In the genomic region with DNA sequence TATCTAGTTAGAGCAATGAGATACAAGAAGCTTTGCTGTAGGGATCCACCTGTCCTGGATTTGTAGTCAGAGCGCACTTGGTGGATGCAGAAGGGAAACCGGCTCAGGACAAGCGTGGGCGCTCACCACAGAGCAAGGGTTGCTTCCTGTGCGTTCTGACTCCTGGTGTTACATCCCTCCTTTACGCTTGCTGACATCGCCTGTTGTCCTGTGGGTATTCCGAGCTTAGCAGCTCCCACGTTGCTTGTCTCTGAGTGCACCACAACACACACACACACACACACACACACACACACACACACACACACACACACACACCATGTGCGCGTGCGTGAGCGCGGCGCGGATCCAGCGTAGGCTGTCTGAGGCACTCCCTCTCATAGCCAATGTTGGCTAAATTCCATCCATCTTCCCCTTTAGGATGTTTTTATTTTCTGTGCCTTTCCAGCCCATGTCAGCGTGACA, we compare ENCODE assay signal across 8 mouse cellular contexts.
DNase-seq lines count a peak whose midpoint lies in the region; ATAC-seq lines count a peak whose summit lies in the region.

No protein-coding gene starts in this region.

- no peaks in the 10 kb centered on the region for H3K4me1 ChIP-seq in kidney, embryonic 14.5 days (ENCODE audit: control insufficient read depth, insufficient read depth, low read length)
- peaks cover 8% of the 10 kb centered on the region for H3K4me1 ChIP-seq in forebrain, embryonic 15.5 days
- H3K4me1 ChIP-seq in liver, embryonic 15.5 days (replicated peaks), result peaks cover 11% of the 10 kb centered on the region; the same call in 1 of the 2 replicates
- H3K4me1 ChIP-seq in neural tube, embryonic 15.5 days, result peaks cover 13% of the 10 kb centered on the region

- no peaks in the 10 kb centered on the region for H3K27me3 ChIP-seq in kidney, embryonic 14.5 days (ENCODE audit: control insufficient read depth, insufficient read depth, low read length)
- no peaks in the 10 kb centered on the region for H3K27me3 ChIP-seq in forebrain, embryonic 15.5 days
- H3K27me3 ChIP-seq in liver, embryonic 15.5 days, result peaks cover 19% of the 10 kb centered on the region; the same call in 1 of the 2 replicates
- H3K27me3 ChIP-seq in neural tube, embryonic 15.5 days (replicated peaks), result no peaks in the 10 kb centered on the region

- WGBS in kidney, embryonic 14.5 days, result 2% methylated on average over 18 of the region's 18 CpGs
- WGBS in forebrain, embryonic 15.5 days, result 2% methylated on average over 18 of the region's 18 CpGs
- WGBS in liver, embryonic 15.5 days (ENCODE audit: insufficient replicate concordance), result 4% methylated on average over 18 of the region's 18 CpGs
- 2% methylated on average over 18 of the region's 18 CpGs for WGBS in neural tube, embryonic 15.5 days

- peaks cover 4% of the 10 kb centered on the region; the same call in 1 of the 2 replicates for H3K9me3 ChIP-seq in kidney, embryonic 14.5 days (ENCODE audit: control insufficient read depth, low read length)
- H3K9me3 ChIP-seq in forebrain, embryonic 15.5 days, result 0 out of 2 replicates have a peak, but pooled peaks cover 3% of the 10 kb centered on the region
- H3K9me3 ChIP-seq in liver, embryonic 15.5 days (replicated peaks), result no peaks in the 10 kb centered on the region
- H3K9me3 ChIP-seq in neural tube, embryonic 15.5 days (replicated peaks), result 0 out of 2 replicates have a peak, but pooled peaks cover 4% of the 10 kb centered on the region

- H3K27ac ChIP-seq in kidney, embryonic 14.5 days (ENCODE audit: low read depth, low read length), result no peak overlapping the region
- peak overlapping the region; percentile 96 for H3K27ac ChIP-seq in forebrain, embryonic 15.5 days (replicated peaks)
- no peak overlapping the region for H3K27ac ChIP-seq in liver, embryonic 15.5 days (replicated peaks)
- peak overlapping the region; percentile 94 for H3K27ac ChIP-seq in neural tube, embryonic 15.5 days (replicated peaks)

- no peak for ATAC-seq in kidney, embryonic 14.5 days (ENCODE audit: low FRiP score, low TSS enrichment)
- ATAC-seq in cerebellum, adult (ENCODE audit: insufficient number of reproducible peaks, low FRiP score, low TSS enrichment), result peak; percentile 29
- ATAC-seq in forebrain, embryonic 15.5 days (replicated peaks), result peak; percentile 27
- ATAC-seq in liver, embryonic 15.5 days (ENCODE audit: insufficient read depth), result no peak
- peak; percentile 63 for ATAC-seq in neural tube, embryonic 15.5 days (ENCODE audit: low FRiP score)

- DNase-seq in kidney, adult 11 months, result no peak
- DNase-seq in kidney, postnatal 14 days, result peak; percentile 20
- no peak for DNase-seq in spleen, postnatal 4 days (ENCODE audit: low spot score in 2 of 2)

- no peaks in the 10 kb centered on the region for H3K36me3 ChIP-seq in kidney, embryonic 14.5 days (ENCODE audit: control insufficient read depth, insufficient read depth, low read length)
- no peaks in the 10 kb centered on the region for H3K36me3 ChIP-seq in forebrain, embryonic 15.5 days
- no peaks in the 10 kb centered on the region for H3K36me3 ChIP-seq in liver, embryonic 15.5 days (replicated peaks)
- H3K36me3 ChIP-seq in neural tube, embryonic 15.5 days, result no peaks in the 10 kb centered on the region

- peak overlapping the region; percentile 50 for H3K4me3 ChIP-seq in kidney, embryonic 14.5 days (ENCODE audit: low read length)
- peak overlapping the region; percentile 64 for H3K4me3 ChIP-seq in forebrain, embryonic 15.5 days
- H3K4me3 ChIP-seq in liver, embryonic 15.5 days (replicated peaks), result peak overlapping the region; percentile 42
- H3K4me3 ChIP-seq in neural tube, embryonic 15.5 days (replicated peaks), result peak overlapping the region; percentile 55

- H3K4me2 ChIP-seq in kidney, embryonic 14.5 days (replicated peaks; ENCODE audit: low read depth, low read length), result peak overlapping the region; percentile 77
- H3K4me2 ChIP-seq in forebrain, embryonic 15.5 days (replicated peaks), result peak overlapping the region; percentile 71
- peak overlapping the region; percentile 63 for H3K4me2 ChIP-seq in liver, embryonic 15.5 days
- H3K4me2 ChIP-seq in neural tube, embryonic 15.5 days, result peak overlapping the region; percentile 94

- peak overlapping the region; percentile 40; the same call in 1 of the 2 replicates for H3K9ac ChIP-seq in kidney, embryonic 14.5 days (ENCODE audit: low read depth, low read length)
- H3K9ac ChIP-seq in forebrain, embryonic 15.5 days (replicated peaks), result peak overlapping the region; percentile 61
- no peak overlapping the region for H3K9ac ChIP-seq in liver, embryonic 15.5 days
- peak overlapping the region; percentile 51 for H3K9ac ChIP-seq in neural tube, embryonic 15.5 days (replicated peaks)

Comparison
In these comparisons a context has a peak if more than half of its experiments do, and no peak if none do; other contexts are left out.
1. ATAC-seq: peak in cerebellum, adult (single experiment), forebrain, embryonic 15.5 days (single experiment) and neural tube, embryonic 15.5 days (single experiment); none in kidney, embryonic 14.5 days (single experiment) and liver, embryonic 15.5 days (single experiment).
2. H3K27ac ChIP-seq: peak in forebrain, embryonic 15.5 days (single experiment) and neural tube, embryonic 15.5 days (single experiment); none in kidney, embryonic 14.5 days (single experiment) and liver, embryonic 15.5 days (single experiment).
3. Peak in every context shown above with its lines, with median percentiles within 50 percentile points of each other: H3K4me2 ChIP-seq and H3K4me3 ChIP-seq.